Mouse (Mus musculus) mouse trophoblast stem cell (cell line): ENCODE results near the gene Tbce.

ENCODE experiments used
- in situ Hi-C, 2 experiments: fragments of 300-500 bp; cut with MseI, MboI; formaldehyde crosslinking; loops; 2 replicates in 1 of 2; 3 replicates in 1 of 2; pipeline ENCODE4 v1.15.1; 2025

The Tbce gene

GRCm38 (mm10) chr13:13969796-13970195 is 69.6 kb downstream of the Tbce start:
- in situ Hi-C loops = no loop called here

- in situ Hi-C loops = no loop called here
Measured at GRCm38 (mm10) chr13:13968629-13969111, 70.8 kb downstream of the Tbce start.

- in situ Hi-C loops = no loop called here
Measured at GRCm38 (mm10) chr13:13966172-13966571, 73.3 kb downstream of the Tbce start.

- in situ Hi-C loops = no loop called here
Measured at GRCm38 (mm10) chr13:13965388-13965964, 74.0 kb downstream of the Tbce start.

- in situ Hi-C loops = no loop called here
Measured at GRCm38 (mm10) chr13:13961046-13961445, 78.4 kb downstream of the Tbce start.

GRCm38 (mm10) chr13:13960211-13960610 is 79.2 kb downstream of the Tbce start:
- in situ Hi-C loops = no loop called here

- in situ Hi-C loops = no loop called here
Measured at GRCm38 (mm10) chr13:13956686-13957085, 82.8 kb downstream of the Tbce start.

GRCm38 (mm10) chr13:13954931-13955330 is 84.5 kb downstream of the Tbce start:
- in situ Hi-C loops = no loop called here

GRCm38 (mm10) chr13:13953874-13954832 is 85.3 kb downstream of the Tbce start, which contains the start of gene B3galnt2:
Gene B3galnt2 (plus strand): TSS chr13:13954469.
- in situ Hi-C loops = no loop called here
